Mouse (Mus musculus) lung, postnatal 4 days (tissue): ENCODE measurements around the gene Ppfia1.

Experiments used
- DNase-seq, 2 experiments: peaks; one replicate each; pipeline ENCODE4 v3.0.0; 2021

Ppfia1 gene

GRCm38 (mm10) chr7:144480314-144480713 lies 73.2 kb downstream of the Ppfia1 start:
- no peak for DNase-seq

- DNase-seq: no peak
Measured at GRCm38 (mm10) chr7:144479569-144479968, 74.0 kb downstream of the Ppfia1 start.

DNA sequence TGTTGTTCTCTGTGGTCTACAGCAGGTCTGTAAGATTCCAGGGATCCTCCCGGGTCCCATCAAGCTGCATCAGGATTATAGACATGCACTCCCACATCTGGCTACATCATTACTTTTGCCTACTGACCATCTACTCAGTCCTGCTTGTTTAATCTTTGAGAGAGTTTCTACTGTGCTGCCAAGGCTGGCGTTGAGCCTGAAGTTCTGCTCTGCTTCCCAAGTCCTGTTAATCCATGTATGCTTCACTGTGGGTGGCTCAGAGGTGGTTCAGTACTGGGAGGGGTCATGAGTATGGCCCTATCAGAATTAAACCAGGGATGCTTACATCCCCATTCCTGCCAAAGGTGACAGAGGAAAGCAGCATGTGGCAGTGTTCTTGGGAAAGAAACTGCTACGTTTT lies 77.8 kb downstream of the Ppfia1 start:
- no peak for DNase-seq

- DNase-seq: no peak
Measured at GRCm38 (mm10) chr7:144473486-144473885, 80.0 kb downstream of the Ppfia1 start.

DNA sequence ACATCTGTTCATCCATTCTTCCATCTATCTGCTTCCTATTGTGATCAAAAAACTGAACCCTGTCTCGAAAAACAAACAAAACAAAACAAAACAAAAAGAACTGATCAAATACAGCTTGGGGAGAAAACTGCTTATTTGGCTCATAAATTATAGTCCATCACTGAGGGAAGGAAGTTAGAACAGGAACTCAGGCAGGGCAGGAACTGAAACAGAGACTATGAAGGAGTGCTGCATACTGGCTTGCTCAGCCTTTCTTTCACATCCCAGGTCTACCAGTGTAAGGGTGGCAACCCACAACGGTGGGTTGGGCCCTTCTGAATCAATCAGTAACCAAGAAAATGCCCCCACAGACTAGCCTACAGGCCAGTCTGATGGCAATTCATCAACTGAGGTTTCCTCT lies 82.4 kb downstream of the Ppfia1 start:
- DNase-seq: no peak

- DNase-seq: peak; percentile 93 to 94
Measured at GRCm38 (mm10) chr7:144470545-144471059, 82.9 kb downstream of the Ppfia1 start, which contains the start of gene Cttn. TSS of gene Cttn (minus strand) at chr7:144471009.

GRCm38 (mm10) chr7:144469908-144470544 lies 83.5 kb downstream of the Ppfia1 start:
- DNase-seq: peak; percentile 26 to 39

DNA sequence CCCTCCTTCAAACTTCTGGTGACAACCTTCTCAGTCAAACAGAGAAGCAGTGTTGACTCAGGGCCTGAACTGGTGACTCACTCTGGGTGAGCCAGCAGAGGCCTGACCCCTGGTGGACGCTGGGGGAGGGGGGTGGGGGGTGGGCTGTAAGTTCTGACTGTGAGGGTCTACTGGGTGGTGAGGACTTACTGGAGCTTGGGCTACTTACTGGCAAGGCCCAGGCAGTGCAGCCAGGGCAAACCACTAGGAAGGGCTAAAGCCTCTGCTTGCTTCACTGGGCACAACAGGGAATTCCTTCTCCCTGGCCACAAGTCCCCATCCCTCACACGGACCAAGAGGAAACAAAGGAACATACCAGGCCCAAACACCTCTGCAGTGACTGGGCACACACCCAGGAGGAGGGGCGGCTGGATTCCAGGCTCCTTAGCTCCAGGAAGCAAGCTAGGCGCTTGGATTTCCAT lies 84.3 kb downstream of the Ppfia1 start:
- DNase-seq: peak; percentile 59 to 74

DNA sequence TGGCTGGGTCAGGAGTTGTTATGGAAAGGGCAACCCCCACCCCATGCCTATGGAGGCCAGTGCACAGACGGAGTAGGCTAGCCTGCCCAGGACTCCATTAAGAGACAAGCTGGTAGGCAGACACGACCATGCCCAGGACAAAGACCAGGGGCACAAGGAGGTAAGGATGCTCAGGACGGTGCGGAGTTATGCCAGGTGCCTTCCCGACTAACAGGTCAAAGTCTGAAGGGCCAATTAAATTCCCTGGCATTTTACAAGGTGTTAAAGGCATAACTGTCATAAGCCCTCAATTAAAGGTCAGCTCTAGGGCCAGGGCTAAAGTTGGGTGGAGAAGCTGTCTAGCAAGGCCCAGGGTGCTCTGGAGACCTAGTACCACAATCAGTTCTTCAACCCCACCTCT lies 84.8 kb downstream of the Ppfia1 start:
- no peak for DNase-seq

DNA sequence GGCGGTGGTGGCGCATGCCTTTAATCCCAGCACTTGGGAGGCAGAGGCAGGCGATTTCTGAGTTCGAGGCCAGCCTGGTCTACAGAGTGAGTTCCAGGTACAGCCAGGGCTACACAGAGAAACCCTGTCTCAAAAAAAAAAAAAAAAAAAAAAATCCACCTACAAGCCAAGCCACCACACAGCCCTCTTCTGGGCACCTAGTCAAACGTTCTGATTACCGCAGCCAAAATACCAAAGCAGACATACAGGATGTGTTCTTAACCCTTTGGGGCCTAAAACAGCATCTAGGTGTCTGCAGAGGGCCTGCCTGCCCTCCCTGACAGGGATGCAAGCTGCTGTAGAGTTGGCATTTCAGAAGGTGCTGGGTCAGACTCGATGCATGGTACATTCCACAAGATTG lies 91.0 kb downstream of the Ppfia1 start:
- DNase-seq: no peak

- DNase-seq: no peak
Measured at GRCm38 (mm10) chr7:144461246-144461902, 92.2 kb downstream of the Ppfia1 start.

GRCm38 (mm10) chr7:144458881-144459280 lies 94.6 kb downstream of the Ppfia1 start:
- DNase-seq: no peak

DNA sequence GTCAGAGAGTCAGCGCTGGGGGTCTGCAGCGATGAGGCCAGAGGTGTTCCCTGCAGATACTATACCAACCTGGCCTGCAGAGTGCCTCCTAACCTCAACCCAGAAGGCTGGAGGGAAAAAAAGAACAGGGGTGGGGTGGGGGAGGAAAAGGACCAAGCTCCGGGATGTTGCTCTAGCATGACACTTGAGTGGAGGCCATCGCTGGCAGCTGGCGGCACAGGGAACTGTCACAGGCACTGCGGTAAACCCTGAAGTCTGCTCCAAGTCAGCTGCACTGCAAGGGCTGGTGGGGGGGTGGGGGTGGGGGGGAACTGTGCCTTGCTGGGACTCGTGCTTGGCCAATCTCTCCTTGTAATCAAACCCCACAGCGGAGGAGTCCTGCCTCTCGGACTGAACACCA lies 102.9 kb downstream of the Ppfia1 start:
- DNase-seq: no peak

DNA sequence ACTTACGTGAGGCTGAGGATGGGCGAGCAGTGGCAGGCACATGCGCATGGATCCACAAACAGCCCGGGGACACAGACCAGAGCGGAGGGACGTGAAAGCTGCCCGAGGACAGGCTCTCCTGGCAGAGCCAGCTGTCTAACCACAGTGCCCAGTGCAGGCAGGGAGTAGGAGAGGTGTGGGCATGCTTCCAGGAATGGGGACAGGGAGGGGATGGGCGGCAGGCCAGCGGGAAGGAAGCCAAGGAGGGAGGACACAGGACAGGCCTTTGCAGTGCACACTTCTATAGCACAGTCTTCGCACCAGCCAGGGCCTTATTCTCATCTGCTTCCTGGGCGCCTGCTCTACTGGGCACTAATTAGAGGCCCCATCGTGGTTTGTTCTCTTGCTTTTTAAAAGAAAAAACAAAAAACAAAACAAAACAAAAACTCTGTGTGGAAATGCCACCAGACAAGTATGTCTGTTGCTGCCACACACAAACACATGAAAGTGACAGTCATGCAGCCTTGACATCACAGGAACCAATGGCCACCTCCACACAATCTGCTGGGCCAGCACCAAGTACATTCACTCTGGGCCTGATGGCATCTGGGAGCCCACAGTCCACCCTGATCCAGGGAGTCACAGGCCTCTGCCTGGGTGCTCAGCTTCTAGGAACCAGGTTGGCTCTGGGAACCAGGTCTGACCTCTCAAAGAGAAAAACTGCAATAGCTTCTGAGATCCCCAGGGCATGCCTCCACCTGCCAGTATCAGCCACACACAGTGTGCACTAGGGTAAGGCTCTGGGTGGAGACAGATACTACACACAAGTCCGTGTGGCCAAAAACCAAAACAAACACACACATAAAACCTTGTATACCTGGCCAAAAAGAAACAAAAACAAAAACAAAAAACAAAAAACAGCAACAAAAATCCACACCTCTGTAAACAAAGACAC lies 103.6 kb downstream of the Ppfia1 start:
- DNase-seq: peak; percentile 84

GRCm38 (mm10) chr7:144448186-144448585 lies 105.3 kb downstream of the Ppfia1 start:
- no peak for DNase-seq

DNA sequence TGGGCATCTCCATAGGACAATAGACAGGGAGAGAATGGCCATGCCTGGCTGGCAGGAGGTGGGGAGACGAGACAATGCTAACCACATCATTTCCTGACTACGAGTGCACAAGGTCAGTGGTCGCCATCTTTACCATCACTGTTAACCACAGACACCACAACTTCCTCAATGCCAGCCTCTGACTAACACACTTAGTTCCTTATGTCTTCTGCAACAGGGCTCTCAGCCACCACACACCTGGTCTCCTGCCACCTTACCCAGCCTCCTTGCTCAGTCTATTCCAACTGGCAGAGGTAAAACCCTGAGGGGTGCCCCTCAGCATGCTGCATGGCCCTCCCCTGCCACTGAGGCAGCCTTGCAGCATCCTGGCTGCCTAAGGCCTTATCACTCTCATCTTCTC lies 106.4 kb downstream of the Ppfia1 start:
- no peak for DNase-seq

DNA sequence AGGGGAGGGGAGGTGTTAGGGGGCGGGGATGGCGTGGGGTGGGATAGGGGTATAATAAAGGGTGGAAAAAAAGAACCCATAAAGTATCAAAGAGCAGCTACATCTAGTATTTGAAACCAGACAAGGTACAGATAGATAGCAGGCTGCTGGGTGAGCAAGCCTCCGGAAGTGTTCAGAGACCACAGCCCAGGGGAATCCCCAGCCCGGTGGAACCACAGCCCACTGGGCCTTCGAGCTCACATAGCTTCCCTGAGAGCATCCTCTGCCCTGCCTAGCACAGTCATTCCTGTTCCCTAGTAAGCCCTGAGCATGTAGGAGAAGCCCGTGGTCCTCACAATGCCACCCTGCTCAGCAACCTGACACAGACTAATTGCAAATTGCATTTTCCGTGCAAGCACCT lies 108.7 kb downstream of the Ppfia1 start:
- DNase-seq: no peak

GRCm38 (mm10) chr7:144441976-144442375 lies 111.6 kb downstream of the Ppfia1 start:
- no peak for DNase-seq

DNA sequence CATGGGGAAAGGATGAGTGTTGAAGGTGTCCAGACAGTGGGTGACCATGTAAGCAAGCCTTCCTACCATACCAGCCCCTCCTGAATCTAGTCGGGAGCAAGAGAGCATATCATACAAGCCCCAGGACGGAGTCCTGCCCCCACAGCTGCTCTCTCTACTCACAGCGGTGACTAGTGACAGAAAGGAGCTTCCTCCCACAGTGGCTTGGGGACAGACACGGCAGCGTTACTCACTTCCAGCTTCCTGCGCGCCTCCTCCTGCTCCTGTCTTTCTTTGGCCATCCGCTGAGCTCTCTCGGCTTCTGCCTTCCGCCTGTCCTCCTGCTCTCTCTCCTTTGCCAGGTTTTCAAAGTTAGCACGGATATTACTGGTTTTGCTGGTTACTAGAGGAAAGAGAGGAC lies 112.1 kb downstream of the Ppfia1 start:
- no peak for DNase-seq

DNA sequence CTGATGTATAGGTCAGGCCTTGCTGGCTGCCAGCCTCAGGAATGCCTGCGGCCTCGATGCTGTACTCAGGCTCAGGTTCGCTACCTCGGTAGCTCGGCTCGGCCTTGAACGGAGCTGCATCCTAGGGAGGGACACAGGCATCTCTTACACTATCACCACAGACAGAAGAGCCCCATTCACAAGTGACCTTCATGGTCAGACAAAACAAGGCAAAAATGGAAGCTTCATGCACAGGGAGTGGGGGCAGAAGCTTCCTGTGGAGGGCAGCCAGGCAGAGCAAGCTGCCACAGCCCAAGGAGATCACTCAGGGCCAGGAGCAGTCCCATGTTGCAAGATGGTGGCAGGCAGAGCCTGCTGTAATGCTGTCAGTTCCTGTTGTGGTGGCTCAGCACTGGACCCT lies 114.7 kb downstream of the Ppfia1 start:
- DNase-seq: no peak

- no peak for DNase-seq
Measured at GRCm38 (mm10) chr7:144432920-144433319, 120.6 kb downstream of the Ppfia1 start.

- DNase-seq: no peak
Measured at GRCm38 (mm10) chr7:144427460-144427859, 126.1 kb downstream of the Ppfia1 start.
